Comparison of ENCODE assay signal across 24 mouse cellular contexts in the genomic region with DNA sequence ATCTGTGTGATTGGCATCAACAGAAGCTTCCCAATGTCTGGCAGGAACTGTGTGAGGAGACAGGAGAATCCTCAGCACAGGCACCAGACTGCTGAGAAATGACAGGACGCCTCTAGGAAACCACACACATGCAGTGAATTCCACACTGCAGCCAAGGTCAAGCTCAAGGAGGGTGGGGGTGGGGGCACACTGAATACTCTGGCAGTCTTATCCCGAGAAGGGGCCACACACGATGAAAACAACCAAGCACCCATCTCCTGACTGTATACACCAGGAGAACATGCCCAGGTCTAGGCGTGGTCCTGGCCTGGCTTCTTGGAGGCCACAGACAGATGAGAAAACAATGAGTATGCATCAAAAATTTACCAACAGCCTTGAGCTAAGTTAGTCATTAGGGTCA. TPM values are rescaled to one million over a fixed set of nuclear protein-coding genes. Genes with fewer than 3 reads are reported as not detected.
DNase-seq lines count a peak whose midpoint lies in the region; ATAC-seq and TF ChIP-seq lines count a peak whose summit lies in the region.
"Had no signal": no experiment of that assay in that cellular context is flagged by ENCODE, and none has a peak within 500 bp of the region (broad histone marks: within the 10 kb centered on the region; RNA-seq: fewer than 3 reads in every experiment).

No protein-coding gene starts in this region.

- peaks cover 32% of the 10 kb centered on the region for H3K4me1 ChIP-seq in heart, embryonic 10.5 days
- peaks cover 3% of the 10 kb centered on the region for H3K4me1 ChIP-seq in heart, adult 2 months (ENCODE audit: control insufficient read depth, insufficient read depth, low read length)
- peaks cover 22% of the 10 kb centered on the region for H3K4me1 ChIP-seq in heart, embryonic 16.5 days (ENCODE audit: control insufficient read depth, insufficient read depth, low read length)
- H3K4me1 ChIP-seq in midbrain, embryonic 15.5 days = no peaks in the 10 kb centered on the region
- H3K4me1 ChIP-seq: limb, embryonic 10.5 days; liver, embryonic 15.5 days; lung, embryonic 15.5 days; midbrain, embryonic 13.5 days had no signal

- no peak for TF ChIP-seq EP300 in heart, adult 2 months (IDR thresholded peaks at IDR 0.05; ENCODE audit: insufficient read depth, low read depth, low read length)

- H3K9ac ChIP-seq in heart, adult 2 months (ENCODE audit: low read depth, low read length) = no peak overlapping the region
- H3K9ac ChIP-seq in heart, embryonic 16.5 days (ENCODE audit: low read length) = no peak overlapping the region
- H3K9ac ChIP-seq in midbrain, embryonic 15.5 days = no peak overlapping the region
- H3K9ac ChIP-seq: liver, embryonic 15.5 days; lung, embryonic 15.5 days; midbrain, embryonic 13.5 days had no signal

- peaks cover 2% of the 10 kb centered on the region; the same call in 1 of the 2 replicates for H3K36me3 ChIP-seq in heart, embryonic 10.5 days
- peaks cover 4% of the 10 kb centered on the region for H3K36me3 ChIP-seq in heart, adult 2 months (ENCODE audit: control insufficient read depth, insufficient read depth, low read length)
- H3K36me3 ChIP-seq in heart, embryonic 16.5 days (ENCODE audit: control insufficient read depth, insufficient read depth) = no peaks in the 10 kb centered on the region
- H3K36me3 ChIP-seq in midbrain, embryonic 15.5 days (replicated peaks) = peaks cover 4% of the 10 kb centered on the region; the same call in 1 of the 2 replicates
- H3K36me3 ChIP-seq: liver, embryonic 15.5 days; lung, embryonic 15.5 days; midbrain, embryonic 13.5 days had no signal

- ATAC-seq in heart, embryonic 16.5 days (replicated peaks; ENCODE audit: extremely low read depth, insufficient read depth, low FRiP score) = 0 out of 2 replicates have a peak, but pooled peaks have one; percentile 18
- no peak for ATAC-seq in midbrain, embryonic 15.5 days (replicated peaks)
- ATAC-seq: forebrain, embryonic 16.5 days; midbrain, embryonic 13.5 days had no signal

- TF ChIP-seq POLR2A in heart, adult 2 months (IDR thresholded peaks at IDR 0.05; ENCODE audit: insufficient read depth, low read depth, low read length) = no peak

- H3K9me3 ChIP-seq in heart, embryonic 10.5 days = no peaks in the 10 kb centered on the region
- H3K9me3 ChIP-seq in heart, embryonic 16.5 days (replicated peaks; ENCODE audit: control insufficient read depth, low read length) = no peaks in the 10 kb centered on the region
- H3K9me3 ChIP-seq in midbrain, embryonic 15.5 days = no peaks in the 10 kb centered on the region
- H3K9me3 ChIP-seq: forebrain, embryonic 10.5 days; limb, embryonic 10.5 days; liver, embryonic 15.5 days; lung, embryonic 15.5 days; megakaryocyte, embryonic 14.5 days; midbrain, embryonic 13.5 days had no signal

- DNase-seq in heart, embryonic 10.5 days (ENCODE audit: low spot score) = no peak
- no peak for DNase-seq in heart, adult 2 months
- no peak for DNase-seq in heart, adult 18-20 months
- DNase-seq in ES-CJ7 (ENCODE audit: low read depth, low spot score) = peak; percentile 64
- peak; percentile 48 for DNase-seq in Muller cell, postnatal 12 days (ENCODE audit: inconsistent ontology term)
- DNase-seq in layer of hippocampus, adult 2 months (ENCODE audit: low spot score in 2 of 2) = no peak
- DNase-seq: adrenal gland, postnatal 25 days; cerebellum, adult 11-12 months; gastrocnemius, postnatal 36 days; kidney, adult 11 months; liver; lung, postnatal 36 days; thymus, postnatal 14 days had no signal

- intact Hi-C loops in heart, adult 2 months (cut with DNase I) = no loop called here

- no peak for TF ChIP-seq CTCF in heart, adult 2 months (IDR thresholded peaks at IDR 0.05)
- no peak for TF ChIP-seq CTCF in layer of hippocampus, adult 2 months (conservative IDR thresholded peaks at IDR 0.05)

- H3K4me2 ChIP-seq in heart, embryonic 16.5 days (ENCODE audit: low read depth, low read length) = no peak overlapping the region
- H3K4me2 ChIP-seq in midbrain, embryonic 15.5 days = no peak overlapping the region
- H3K4me2 ChIP-seq: liver, embryonic 15.5 days; lung, embryonic 15.5 days; midbrain, embryonic 13.5 days had no signal

- H3K79me2 ChIP-seq in heart, adult 2 months (replicated peaks; ENCODE audit: control insufficient read depth, insufficient read depth, low read length) = no peaks in the 10 kb centered on the region

- 48% methylated on average over 4 of the region's 4 CpGs for WGBS in heart, embryonic 10.5 days
- WGBS in heart, adult 2 months = 47% methylated on average over 4 of the region's 4 CpGs
- 46% methylated on average over 4 of the region's 4 CpGs for WGBS in heart, embryonic 16.5 days
- WGBS in midbrain, embryonic 15.5 days = 82% methylated on average over 4 of the region's 4 CpGs

- H3K4me3 ChIP-seq in heart, embryonic 10.5 days = no peak overlapping the region
- H3K4me3 ChIP-seq in heart, adult 2 months = no peak overlapping the region
- H3K4me3 ChIP-seq in heart, embryonic 16.5 days (ENCODE audit: low read length) = no peak overlapping the region
- H3K4me3 ChIP-seq in midbrain, embryonic 15.5 days = no peak overlapping the region
- H3K4me3 ChIP-seq in layer of hippocampus, adult 2 months = no peak overlapping the region
- H3K4me3 ChIP-seq: forebrain, embryonic 10.5 days; limb, embryonic 10.5 days; liver, embryonic 15.5 days; lung, embryonic 15.5 days; megakaryocyte, embryonic 14.5 days; midbrain, embryonic 13.5 days had no signal

- peak overlapping the region; percentile 80 for H3K27ac ChIP-seq in heart, embryonic 10.5 days
- H3K27ac ChIP-seq in heart, adult 2 months = no peak overlapping the region
- peak overlapping the region; percentile 12 for H3K27ac ChIP-seq in heart, embryonic 16.5 days (ENCODE audit: low read length)
- H3K27ac ChIP-seq in midbrain, embryonic 15.5 days = no peak overlapping the region
- no peak overlapping the region for H3K27ac ChIP-seq in layer of hippocampus, adult 2 months
- H3K27ac ChIP-seq: forebrain, embryonic 10.5 days; kidney, postnatal 0 days; limb, embryonic 10.5 days; liver, embryonic 15.5 days; lung, embryonic 15.5 days; midbrain, embryonic 13.5 days; stomach, postnatal 0 days had no signal

- H3K27me3 ChIP-seq in heart, embryonic 10.5 days (ENCODE audit: insufficient read depth, poor library complexity, severe bottlenecking) = no peaks in the 10 kb centered on the region
- H3K27me3 ChIP-seq in heart, adult 2 months (ENCODE audit: control insufficient read depth, insufficient read depth, low read length) = no peaks in the 10 kb centered on the region
- H3K27me3 ChIP-seq in heart, embryonic 16.5 days (ENCODE audit: control insufficient read depth, insufficient read depth, low read length) = no peaks in the 10 kb centered on the region
- no peaks in the 10 kb centered on the region for H3K27me3 ChIP-seq in midbrain, embryonic 15.5 days (replicated peaks)
- H3K27me3 ChIP-seq: liver, embryonic 15.5 days; lung, embryonic 15.5 days; megakaryocyte, embryonic 14.5 days; midbrain, embryonic 13.5 days had no signal

RNA-seq across cellular contexts. Expression of gene Setmar, which starts 45.5 kb away (rescaled TPM):
- polyA plus RNA-seq in heart, embryonic 10.5 days (2016; fragmentation: Nextera tagmentation; extraction: Ambion mirVana) = 5.2 and 6.2 TPM in 2 replicates
- total RNA-seq in heart, adult 2 months (2021) = 1 to 10 TPM; 3.2 to 3.8 TPM
- 1.6 and 3.5 TPM in 2 replicates for polyA plus RNA-seq in heart, adult 2 months (2012; rRNA removed)
- 5.5 and 5.6 TPM in 2 replicates for polyA plus RNA-seq in heart, embryonic 16.5 days (2015; fragmentation: Nextera tagmentation; extraction: Ambion mirVana)
- 1 to 10 TPM; 3.0 to 3.5 TPM for total RNA-seq in heart, adult 18-20 months (2021)
- 6.5 and 7.0 TPM in 2 replicates for polyA plus RNA-seq in midbrain, embryonic 15.5 days (2015; fragmentation: Nextera tagmentation; extraction: Ambion mirVana)
- total RNA-seq in layer of hippocampus, adult 2 months (2021) = 1 to 10 TPM; 7.6 to 9.0 TPM

Comparison
In these comparisons a context has a peak if more than half of its experiments do, and no peak if none do; other contexts are left out.
1. H3K27ac ChIP-seq: peak in heart, embryonic 10.5 days (single experiment) and heart, embryonic 16.5 days (single experiment); none in heart, adult 2 months (single experiment), midbrain, embryonic 15.5 days (single experiment) and layer of hippocampus, adult 2 months (single experiment).
2. DNase-seq: peak in ES-CJ7 (single experiment) and Muller cell, postnatal 12 days (single experiment); none in heart, embryonic 10.5 days (single experiment), heart, adult 2 months (0 of 2), heart, adult 18-20 months (0 of 2) and layer of hippocampus, adult 2 months (0 of 2).